Comparison of ENCODE assay signal across 9 mouse cellular contexts in genomic region chr11:117822728-117823241, GRCm38 (mm10). TPM values are rescaled to one million over a fixed set of nuclear protein-coding genes. Genes with fewer than 3 reads are reported as not detected.
DNase-seq lines count a peak whose midpoint lies in the region; ATAC-seq and TF ChIP-seq lines count a peak whose summit lies in the region.
"Had no signal": no experiment of that assay in that cellular context is flagged by ENCODE, and none has a peak within 500 bp of the region (broad histone marks: within the 10 kb centered on the region; RNA-seq: fewer than 3 reads in every experiment).

No protein-coding gene starts in this region.

- peaks cover 58% of the 10 kb centered on the region for H3K36me3 ChIP-seq in kidney, embryonic 15.5 days
- peaks cover 68% of the 10 kb centered on the region for H3K36me3 ChIP-seq in G1E (replicated peaks)
- H3K36me3 ChIP-seq in heart, embryonic 16.5 days (ENCODE audit: control insufficient read depth, insufficient read depth) = peaks cover 34% of the 10 kb centered on the region
- H3K36me3 ChIP-seq in lung, postnatal 0 days (ENCODE audit: insufficient read depth, low read length) = no peaks in the 10 kb centered on the region

- H3K4me3 ChIP-seq in kidney, embryonic 15.5 days (replicated peaks) = no peak overlapping the region
- H3K4me3 ChIP-seq in G1E (ENCODE audit: low read depth, low read length) = peak overlapping the region; percentile 10; the same call in 1 of the 2 replicates
- H3K4me3 ChIP-seq in heart, embryonic 16.5 days (ENCODE audit: low read length) = no peak overlapping the region
- no peak overlapping the region for H3K4me3 ChIP-seq in lung, postnatal 0 days (ENCODE audit: low read depth, low read length)

- H3K27ac ChIP-seq in kidney, embryonic 15.5 days = peak overlapping the region; percentile 37
- peak overlapping the region; percentile 76 for H3K27ac ChIP-seq in heart, embryonic 16.5 days (ENCODE audit: low read length)
- H3K27ac ChIP-seq in lung, postnatal 0 days (ENCODE audit: low read length) = peak overlapping the region; percentile 39

- peak; percentile 36; the same call in 1 of the 2 replicates for TF ChIP-seq EP300 in lung, postnatal 0 days (IDR thresholded peaks at IDR 0.05)

- DNase-seq in kidney, adult 9 months = no peak
- no peak for DNase-seq in G1E (ENCODE audit: low spot score)
- DNase-seq in lung, postnatal 0 days (ENCODE audit: low spot score) = peak; percentile 58
- no peak for DNase-seq in ovary, postnatal 10 days (ENCODE audit: low spot score)
- DNase-seq in yolk sac, embryonic 10.5 days (ENCODE audit: low spot score) = no peak

- no peak for TF ChIP-seq CTCF in G1E (IDR thresholded peaks at IDR 0.05; ENCODE audit: low read depth, low read length)
- no peak for TF ChIP-seq CTCF in lung, postnatal 0 days (IDR thresholded peaks at IDR 0.05)

- WGBS in kidney, embryonic 15.5 days = 72% methylated on average over 7 of the region's 7 CpGs
- WGBS in heart, embryonic 16.5 days = 36% methylated on average over 7 of the region's 7 CpGs
- WGBS in lung, postnatal 0 days = 32% methylated on average over 7 of the region's 7 CpGs

- H3K9ac ChIP-seq in kidney, embryonic 15.5 days = no peak overlapping the region
- peak overlapping the region; percentile 54 for H3K9ac ChIP-seq in heart, embryonic 16.5 days (ENCODE audit: low read length)
- no peak overlapping the region for H3K9ac ChIP-seq in lung, postnatal 0 days (replicated peaks; ENCODE audit: low read depth)

- H3K9me3 ChIP-seq in kidney, embryonic 15.5 days (replicated peaks) = no peaks in the 10 kb centered on the region
- no peaks in the 10 kb centered on the region for H3K9me3 ChIP-seq in G1E (replicated peaks)
- H3K9me3 ChIP-seq in heart, embryonic 16.5 days (replicated peaks; ENCODE audit: control insufficient read depth, low read length) = no peaks in the 10 kb centered on the region
- no peaks in the 10 kb centered on the region for H3K9me3 ChIP-seq in lung, postnatal 0 days (ENCODE audit: low read length)

- no peak for ATAC-seq in kidney, embryonic 15.5 days (replicated peaks; ENCODE audit: low FRiP score)
- no peak for ATAC-seq in G1E (ENCODE audit: extremely low read depth, insufficient number of reproducible peaks, low FRiP score, poor library complexity, severe bottlenecking)
- no peak for ATAC-seq in heart, embryonic 16.5 days (replicated peaks; ENCODE audit: extremely low read depth, insufficient read depth, low FRiP score)
- no peak for ATAC-seq in lung, postnatal 0 days
- ATAC-seq in cerebellum, adult (ENCODE audit: insufficient number of reproducible peaks, low FRiP score, low TSS enrichment) = no peak

- H3K4me1 ChIP-seq in kidney, embryonic 15.5 days = peaks cover 58% of the 10 kb centered on the region
- peaks cover 91% of the 10 kb centered on the region for H3K4me1 ChIP-seq in G1E (ENCODE audit: insufficient read depth, low read depth, low read length)
- H3K4me1 ChIP-seq in heart, embryonic 16.5 days (ENCODE audit: control insufficient read depth, insufficient read depth, low read length) = peaks cover 71% of the 10 kb centered on the region
- peaks cover 39% of the 10 kb centered on the region for H3K4me1 ChIP-seq in lung, postnatal 0 days (ENCODE audit: insufficient read depth, low read depth, low read length)

- H3K4me2 ChIP-seq in kidney, embryonic 15.5 days = peak overlapping the region; percentile 5; the same call in 1 of the 2 replicates
- peak overlapping the region; percentile 90 for H3K4me2 ChIP-seq in heart, embryonic 16.5 days (ENCODE audit: low read depth, low read length)
- H3K4me2 ChIP-seq in lung, postnatal 0 days (replicated peaks; ENCODE audit: low read depth, low read length) = no peak overlapping the region

- H3K27me3 ChIP-seq in kidney, embryonic 15.5 days = no peaks in the 10 kb centered on the region
- no peaks in the 10 kb centered on the region for H3K27me3 ChIP-seq in G1E (ENCODE audit: insufficient read depth, low read length)
- no peaks in the 10 kb centered on the region for H3K27me3 ChIP-seq in heart, embryonic 16.5 days (ENCODE audit: control insufficient read depth, insufficient read depth, low read length)
- no peaks in the 10 kb centered on the region for H3K27me3 ChIP-seq in lung, postnatal 0 days (replicated peaks; ENCODE audit: insufficient read depth, low read length)

RNA-seq across cellular contexts. Expression of gene Afmid, which starts 2.9 kb away (rescaled TPM):
- 3.9 and 6.7 TPM in 2 replicates for polyA plus RNA-seq in kidney, embryonic 15.5 days (2015; fragmentation: Nextera tagmentation; extraction: Ambion mirVana)
- total RNA-seq in G1E (2014; fragmentation: Nextera tagmentation) (8.1 and 23.0 TPM in 2 replicates), G1E (2017) (6.4 and 6.9 TPM in 2 replicates)
- 3.5 and 3.7 TPM in 2 replicates for polyA plus RNA-seq in G1E (2012)
- polyA plus RNA-seq in heart, embryonic 16.5 days (2015; fragmentation: Nextera tagmentation; extraction: Ambion mirVana) = 17.5 and 20.8 TPM in 2 replicates
- 2.4 and 2.9 TPM in 2 replicates for polyA plus RNA-seq in lung, postnatal 0 days (2015; fragmentation: Nextera tagmentation; extraction: Ambion mirVana)

RNA-seq across cellular contexts. Expression of gene Tk1, which starts 3.1 kb away (rescaled TPM):
- polyA plus RNA-seq in kidney, embryonic 15.5 days (2015; fragmentation: Nextera tagmentation; extraction: Ambion mirVana) = 127 and 128 TPM in 2 replicates
- total RNA-seq in G1E (2014; fragmentation: Nextera tagmentation) = 63.5 and 75.8 TPM in 2 replicates
- 73.2 and 85.0 TPM in 2 replicates for total RNA-seq in G1E (2017)
- 51.3 and 77.0 TPM in 2 replicates for polyA plus RNA-seq in G1E (2012)
- polyA plus RNA-seq in heart, embryonic 16.5 days (2015; fragmentation: Nextera tagmentation; extraction: Ambion mirVana) = 108 and 114 TPM in 2 replicates
- polyA plus RNA-seq in lung, postnatal 0 days (2015; fragmentation: Nextera tagmentation; extraction: Ambion mirVana) = 12.4 and 16.0 TPM in 2 replicates

RNA-seq across cellular contexts. Expression of gene Gm20708, which starts 13.3 kb away (rescaled TPM):
- 0.54 and 0.91 TPM in 2 replicates for polyA plus RNA-seq in kidney, embryonic 15.5 days (2015; fragmentation: Nextera tagmentation; extraction: Ambion mirVana)
- total RNA-seq in G1E (2014; fragmentation: Nextera tagmentation) (8.7 TPM in 2 replicates), G1E (2017) (0.29 TPM in 1 of 2 replicates, not detected in the other)
- polyA plus RNA-seq in G1E (2012) = 0.07 and 0.09 TPM in 2 replicates
- polyA plus RNA-seq in heart, embryonic 16.5 days (2015; fragmentation: Nextera tagmentation; extraction: Ambion mirVana) = 0.92 and 2.4 TPM in 2 replicates
- polyA plus RNA-seq in lung, postnatal 0 days (2015; fragmentation: Nextera tagmentation; extraction: Ambion mirVana) = 0.27 TPM in 1 of 2 replicates, not detected in the other

RNA-seq across cellular contexts. Expression of gene Syngr2, which starts 13.3 kb away (rescaled TPM):
- 78.0 and 80.5 TPM in 2 replicates for polyA plus RNA-seq in kidney, embryonic 15.5 days (2015; fragmentation: Nextera tagmentation; extraction: Ambion mirVana)
- total RNA-seq in G1E (2014; fragmentation: Nextera tagmentation) (221 and 236 TPM in 2 replicates), G1E (2017) (95.8 and 105 TPM in 2 replicates)
- polyA plus RNA-seq in G1E (2012) = 189 and 211 TPM in 2 replicates
- polyA plus RNA-seq in heart, embryonic 16.5 days (2015; fragmentation: Nextera tagmentation; extraction: Ambion mirVana) = 111 and 133 TPM in 2 replicates
- polyA plus RNA-seq in lung, postnatal 0 days (2015; fragmentation: Nextera tagmentation; extraction: Ambion mirVana) = 96.0 and 108 TPM in 2 replicates

RNA-seq across cellular contexts. Expression of gene 6030468B19Rik, which starts 25.3 kb away (rescaled TPM):
- 0.36 and 1.7 TPM in 2 replicates for polyA plus RNA-seq in kidney, embryonic 15.5 days (2015; fragmentation: Nextera tagmentation; extraction: Ambion mirVana)
- 5.0 and 20.9 TPM in 2 replicates for total RNA-seq in G1E (2014; fragmentation: Nextera tagmentation)
- total RNA-seq in G1E (2017) = 3.3 and 4.2 TPM in 2 replicates
- polyA plus RNA-seq in G1E (2012) = 10.3 and 11.7 TPM in 2 replicates
- 0.32 and 0.39 TPM in 2 replicates for polyA plus RNA-seq in heart, embryonic 16.5 days (2015; fragmentation: Nextera tagmentation; extraction: Ambion mirVana)
- polyA plus RNA-seq in lung, postnatal 0 days (2015; fragmentation: Nextera tagmentation; extraction: Ambion mirVana) = not detected in 2 replicates
- total RNA-seq: gastrocnemius, adult 18-20 months had no signal
